Mouse (Mus musculus): ENCODE measurements around the gene Sertad2. TPM values are rescaled to one million over a fixed set of nuclear protein-coding genes. Genes with fewer than 3 reads are reported as not detected.

Sertad2 gene
- polyA plus RNA-seq, 1 experiment: 17.4 TPM

GRCm38 (mm10) chr11:20525909-20526308 lies 17.1 kb upstream of the Sertad2 start:
- no peaks in the 10 kb centered on the region for H3K4me1 ChIP-seq (ENCODE audit: control insufficient read depth, insufficient read depth, low read length)
- H3K4me3 ChIP-seq (ENCODE audit: insufficient read depth, low read length): no peak overlapping the region
- no peak overlapping the region for H3K27ac ChIP-seq (ENCODE audit: insufficient read depth, low read length)
- TF ChIP-seq POLR2A (IDR thresholded peaks at IDR 0.05; ENCODE audit: extremely low read depth, insufficient read depth, low read length): no peak
- TF ChIP-seq CTCF (IDR thresholded peaks at IDR 0.05; ENCODE audit: extremely low read depth, insufficient read depth, low read length): no peak

- no peaks in the 10 kb centered on the region; the same call in 1 of the 2 replicates for H3K4me1 ChIP-seq (ENCODE audit: control insufficient read depth, insufficient read depth, low read length)
- H3K4me3 ChIP-seq (ENCODE audit: insufficient read depth, low read length): no peak overlapping the region
- TF ChIP-seq POLR2A (IDR thresholded peaks at IDR 0.05; ENCODE audit: extremely low read depth, insufficient read depth, low read length) (no peak), CTCF (IDR thresholded peaks at IDR 0.05; ENCODE audit: extremely low read depth, insufficient read depth, low read length) (no peak)
- no peak overlapping the region for H3K27ac ChIP-seq (ENCODE audit: insufficient read depth, low read length)
These were observed 15.2 kb upstream of the Sertad2 start for GRCm38 (mm10) chr11:20527901-20528300.

- TF ChIP-seq CTCF (IDR thresholded peaks at IDR 0.05; ENCODE audit: extremely low read depth, insufficient read depth, low read length) (no peak), POLR2A (IDR thresholded peaks at IDR 0.05; ENCODE audit: extremely low read depth, insufficient read depth, low read length) (no peak)
- H3K4me1 ChIP-seq (ENCODE audit: control insufficient read depth, insufficient read depth, low read length): no peaks in the 10 kb centered on the region; the same call in 1 of the 2 replicates
- H3K27ac ChIP-seq (ENCODE audit: insufficient read depth, low read length): peak overlapping the region; percentile 69; the same call in 1 of the 2 replicates
- H3K4me3 ChIP-seq (ENCODE audit: insufficient read depth, low read length): peak overlapping the region; percentile 81
These were observed 11.4 kb upstream of the Sertad2 start for GRCm38 (mm10) chr11:20531682-20531991.

GRCm38 (mm10) chr11:20531992-20532881 lies 10.8 kb upstream of the Sertad2 start:
- Histone ChIP-seq H3K4me3 (ENCODE audit: insufficient read depth, low read length) (peak overlapping the region; percentile 81), H3K4me1 (ENCODE audit: control insufficient read depth, insufficient read depth, low read length) (no peaks in the 10 kb centered on the region; the same call in 1 of the 2 replicates), H3K27ac (ENCODE audit: insufficient read depth, low read length) (peak overlapping the region; percentile 75)
- peak; percentile 57; the same call in 1 of the 2 replicates for TF ChIP-seq POLR2A (IDR thresholded peaks at IDR 0.05; ENCODE audit: extremely low read depth, insufficient read depth, low read length)
- TF ChIP-seq CTCF (IDR thresholded peaks at IDR 0.05; ENCODE audit: extremely low read depth, insufficient read depth, low read length): no peak

GRCm38 (mm10) chr11:20533231-20533630 lies 9.8 kb upstream of the Sertad2 start:
- no peak overlapping the region for H3K27ac ChIP-seq (ENCODE audit: insufficient read depth, low read length)
- no peak overlapping the region for H3K4me3 ChIP-seq (ENCODE audit: insufficient read depth, low read length)
- TF ChIP-seq CTCF (IDR thresholded peaks at IDR 0.05; ENCODE audit: extremely low read depth, insufficient read depth, low read length) (no peak), POLR2A (IDR thresholded peaks at IDR 0.05; ENCODE audit: extremely low read depth, insufficient read depth, low read length) (no peak)
- no peaks in the 10 kb centered on the region; the same call in 1 of the 2 replicates for H3K4me1 ChIP-seq (ENCODE audit: control insufficient read depth, insufficient read depth, low read length)

- no peak overlapping the region for H3K4me3 ChIP-seq (ENCODE audit: insufficient read depth, low read length)
- H3K4me1 ChIP-seq (ENCODE audit: control insufficient read depth, insufficient read depth, low read length): peaks cover 3% of the 10 kb centered on the region; the same call in 1 of the 2 replicates
- H3K27ac ChIP-seq (ENCODE audit: insufficient read depth, low read length): no peak overlapping the region
- TF ChIP-seq CTCF (IDR thresholded peaks at IDR 0.05; ENCODE audit: extremely low read depth, insufficient read depth, low read length) (no peak), POLR2A (IDR thresholded peaks at IDR 0.05; ENCODE audit: extremely low read depth, insufficient read depth, low read length) (no peak)
These were observed 5.8 kb upstream of the Sertad2 start for GRCm38 (mm10) chr11:20537221-20537620.

- TF ChIP-seq CTCF (IDR thresholded peaks at IDR 0.05; ENCODE audit: extremely low read depth, insufficient read depth, low read length): no peak
- no peak for TF ChIP-seq POLR2A (IDR thresholded peaks at IDR 0.05; ENCODE audit: extremely low read depth, insufficient read depth, low read length)
These were observed 4.6 kb upstream of the Sertad2 start for GRCm38 (mm10) chr11:20538496-20538895.

GRCm38 (mm10) chr11:20541280-20541679 lies 1.8 kb upstream of the Sertad2 start:
- Histone ChIP-seq H3K27ac (ENCODE audit: insufficient read depth, low read length) (no peak overlapping the region), H3K4me3 (ENCODE audit: insufficient read depth, low read length) (no peak overlapping the region), H3K4me1 (ENCODE audit: control insufficient read depth, insufficient read depth, low read length) (peaks cover 3% of the 10 kb centered on the region; the same call in 1 of the 2 replicates)
- no peak for TF ChIP-seq CTCF (IDR thresholded peaks at IDR 0.05; ENCODE audit: extremely low read depth, insufficient read depth, low read length)
- TF ChIP-seq POLR2A (IDR thresholded peaks at IDR 0.05; ENCODE audit: extremely low read depth, insufficient read depth, low read length): no peak

More at GRCm38 (mm10) chr11:20538496-20538895, 4.6 kb upstream of the Sertad2 start:
- no peak overlapping the region for H3K4me3 ChIP-seq (ENCODE audit: insufficient read depth, low read length)
- H3K27ac ChIP-seq (ENCODE audit: insufficient read depth, low read length): no peak overlapping the region
- H3K4me1 ChIP-seq (ENCODE audit: control insufficient read depth, insufficient read depth, low read length): peaks cover 3% of the 10 kb centered on the region; the same call in 1 of the 2 replicates

- peak overlapping the region; percentile 64 for H3K4me3 ChIP-seq (ENCODE audit: insufficient read depth, low read length)
- H3K4me1 ChIP-seq (ENCODE audit: control insufficient read depth, insufficient read depth, low read length): peaks cover 3% of the 10 kb centered on the region; the same call in 1 of the 2 replicates
- no peak for TF ChIP-seq CTCF (IDR thresholded peaks at IDR 0.05; ENCODE audit: extremely low read depth, insufficient read depth, low read length)
- no peak for TF ChIP-seq POLR2A (IDR thresholded peaks at IDR 0.05; ENCODE audit: extremely low read depth, insufficient read depth, low read length)
These were observed 937 bp upstream of the Sertad2 start for GRCm38 (mm10) chr11:20541995-20542637.

More at GRCm38 (mm10) chr11:20541995-20542637, 937 bp upstream of the Sertad2 start:
- no peak overlapping the region for H3K27ac ChIP-seq (ENCODE audit: insufficient read depth, low read length)
